Mouse (Mus musculus) neural tube, embryonic 10.5 days (tissue): ENCODE measurements around the gene Acvr2b.

Source experiments
- DNase-seq: peaks from one replicate; pipeline ENCODE4 v3.0.0-alpha.2; 2017; ENCODE audit warnings: low spot score; ENCODE audit errors: extremely low spot score

Gene Acvr2b

DNA sequence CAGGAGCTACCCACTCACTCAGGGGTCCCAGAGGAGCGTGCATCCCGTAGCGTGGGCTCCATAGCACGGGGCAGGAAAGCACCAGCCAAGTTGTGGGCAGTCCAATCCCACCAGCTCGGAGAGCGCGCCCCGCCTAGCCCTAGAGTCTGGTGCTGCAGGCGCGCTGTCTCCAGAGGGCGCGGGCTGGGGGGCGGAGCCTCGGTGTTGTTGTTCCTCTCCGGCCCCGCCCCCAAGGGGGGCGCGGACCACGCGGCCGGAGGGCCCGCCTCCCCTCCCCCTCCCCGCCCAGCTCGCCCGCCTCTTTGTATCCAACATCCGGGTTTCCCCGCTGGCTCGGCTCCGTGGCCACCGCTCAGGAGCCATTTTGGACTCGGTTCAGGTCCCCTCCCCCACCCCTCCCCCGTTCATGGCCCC lies at the start of gene Acvr2b:
Gene Acvr2b, plus strand, starts transcription at position 318 of the 414 bp plus-strand sequence.
- peak; percentile 98 for DNase-seq

DNA sequence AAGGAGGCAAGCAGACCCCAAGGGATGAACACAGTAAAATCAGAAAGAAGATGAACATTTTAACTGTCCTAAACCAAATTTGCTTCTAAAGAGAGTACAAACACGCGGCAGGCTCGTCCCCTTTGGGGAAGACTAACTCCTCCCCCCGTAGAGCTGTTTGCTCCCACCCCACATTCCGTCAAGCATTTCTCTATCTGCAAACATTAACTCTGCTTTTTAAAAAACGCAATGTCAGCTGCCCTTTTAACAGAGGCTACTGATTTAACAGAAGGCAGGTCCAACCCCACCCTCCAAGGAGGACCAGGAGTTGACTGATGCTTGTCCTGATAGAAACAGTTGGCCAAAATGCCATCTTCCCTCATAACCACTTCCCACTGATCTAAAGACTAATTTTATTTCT lies 48.0 kb upstream of the Acvr2b start:
- DNase-seq, result no peak

DNA sequence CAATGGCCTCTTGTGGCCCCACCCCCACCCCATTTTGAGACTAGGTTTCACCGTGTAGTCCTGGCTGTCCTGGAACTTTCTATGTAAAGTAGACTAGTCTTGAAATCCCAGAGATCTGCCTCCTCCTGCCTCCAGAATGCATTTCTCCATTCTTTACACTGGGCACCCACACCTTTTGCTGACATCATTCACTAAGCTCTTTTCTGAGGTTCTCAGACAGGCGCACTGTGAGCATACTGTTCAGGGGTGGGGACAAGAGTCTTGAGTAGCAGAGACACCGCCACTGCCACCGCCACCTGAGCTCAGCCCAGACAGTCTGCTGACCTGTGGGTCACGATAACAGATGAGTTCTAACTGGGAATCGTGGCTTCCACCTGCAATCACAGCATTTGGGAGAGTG lies 46.0 kb upstream of the Acvr2b start:
- DNase-seq, result no peak

DNA sequence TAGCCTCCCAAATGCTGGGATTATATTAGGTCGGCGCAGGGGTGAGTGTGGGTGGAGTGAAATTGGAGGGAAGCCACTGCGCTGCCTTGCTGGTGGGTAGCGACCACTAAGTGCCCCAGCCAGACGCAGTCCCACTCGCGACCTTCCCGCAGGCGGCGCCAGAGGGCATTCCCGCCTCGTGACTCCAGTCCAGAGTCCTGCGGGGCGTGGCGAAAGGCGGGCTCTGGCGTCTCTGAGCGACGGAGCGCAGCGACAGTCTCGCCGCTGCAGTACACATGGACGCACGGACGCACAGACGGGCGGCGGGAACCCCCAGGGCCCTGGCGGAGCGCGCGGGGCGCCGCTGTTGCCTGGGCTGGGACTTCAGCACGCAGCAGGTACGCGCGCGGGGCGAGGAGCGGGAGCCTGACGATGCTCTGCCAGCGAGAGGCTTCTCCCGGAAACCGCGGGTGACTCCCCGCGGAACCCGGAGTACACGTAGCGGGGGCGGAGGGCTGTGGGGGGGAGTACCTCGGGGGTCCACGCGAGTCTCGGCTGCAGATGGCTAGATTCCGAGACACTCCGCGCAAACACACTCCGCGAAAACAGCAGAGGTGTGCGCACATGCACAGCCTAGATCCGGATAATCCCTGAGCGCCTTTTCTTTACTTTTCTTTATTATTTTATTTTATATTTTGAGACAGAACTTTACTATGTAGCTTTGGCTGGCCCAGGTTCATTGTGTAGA lies 44.4 kb upstream of the Acvr2b start, which contains the start of gene Xylb:
Gene Xylb, plus strand, starts transcription at position 51 of the 727 bp plus-strand sequence.
- DNase-seq, result peak; percentile 91

DNA sequence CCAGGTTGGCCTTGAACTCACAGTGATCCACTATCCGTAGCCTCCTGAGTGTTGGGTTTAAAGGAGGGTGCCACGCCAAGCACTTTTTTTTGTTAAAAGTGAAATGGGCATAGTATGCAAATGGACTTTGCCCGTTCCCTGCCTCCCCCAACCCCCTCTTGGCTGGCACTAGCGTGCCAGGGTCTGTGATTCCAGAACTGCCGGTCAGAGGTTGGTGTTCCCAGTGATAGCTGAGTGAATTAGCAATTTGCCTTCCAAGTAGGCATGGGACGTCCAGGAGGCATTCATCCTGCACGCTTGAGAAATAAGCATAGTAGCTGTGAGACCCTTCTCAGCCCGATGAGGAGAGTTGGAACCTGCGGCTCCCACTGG lies 43.9 kb upstream of the Acvr2b start:
- DNase-seq, result no peak

DNA sequence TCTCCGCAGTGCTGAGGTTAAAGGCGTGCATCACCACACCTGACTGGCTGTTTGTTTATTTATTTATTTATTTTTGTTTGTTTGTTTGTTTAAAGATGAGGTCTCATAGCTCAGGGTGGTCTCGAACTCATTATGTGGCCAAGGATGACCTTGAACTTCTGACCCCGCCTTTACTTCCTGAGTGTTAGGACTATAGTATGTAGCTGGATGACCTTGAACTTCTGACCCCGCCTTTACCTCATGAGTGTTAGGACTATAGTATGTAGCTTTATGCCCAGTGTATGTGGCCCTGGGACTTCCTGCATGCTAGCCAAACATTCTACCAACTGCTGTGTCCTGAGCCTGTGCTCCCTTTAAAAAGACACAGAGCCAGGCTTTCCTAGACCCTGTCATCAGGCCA lies 40.5 kb upstream of the Acvr2b start:
- no peak for DNase-seq

DNA sequence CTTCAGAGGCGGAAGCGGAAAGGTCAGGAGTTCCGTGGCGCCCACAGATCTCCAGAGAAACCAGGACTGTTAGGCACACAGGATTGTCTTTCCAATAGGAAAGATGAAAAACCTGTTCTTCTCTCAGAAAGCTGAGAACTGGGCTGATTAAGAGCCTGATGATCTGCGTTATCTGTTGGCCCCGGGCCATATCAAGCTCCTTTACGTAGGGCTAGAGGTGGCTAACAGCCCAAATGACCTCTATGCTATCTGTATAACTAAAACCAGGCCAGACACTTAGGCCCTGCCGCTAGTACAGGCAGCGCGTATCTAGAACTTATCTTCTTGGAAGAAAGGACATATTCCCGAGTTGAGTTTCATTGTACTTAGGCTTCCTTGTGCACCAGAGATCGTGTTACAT lies 38.7 kb upstream of the Acvr2b start:
- no peak for DNase-seq

DNA sequence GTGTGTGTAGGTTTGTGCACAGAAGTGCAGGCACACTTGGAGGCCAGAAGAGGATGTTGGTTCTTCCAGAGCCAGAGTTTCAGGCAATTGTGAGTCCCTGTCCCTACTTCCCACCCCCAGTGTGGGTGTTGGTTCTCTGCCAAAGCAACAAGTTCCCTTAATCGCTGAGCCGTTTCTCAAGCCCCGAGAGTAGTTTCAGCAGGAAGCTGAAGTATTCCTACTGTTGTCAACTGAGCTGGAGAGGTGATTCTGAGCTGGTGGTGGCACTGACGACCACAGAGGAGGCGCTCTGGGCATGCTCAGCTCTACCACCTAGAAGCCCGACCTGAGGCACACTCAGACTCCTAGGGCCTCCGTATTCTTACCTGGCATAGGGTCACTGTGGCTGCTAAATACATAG lies 36.6 kb upstream of the Acvr2b start, which contains the start of gene Slc22a14:
Gene Slc22a14, minus strand, starts transcription at position 270 of the 400 bp plus-strand sequence.
- no peak for DNase-seq

DNA sequence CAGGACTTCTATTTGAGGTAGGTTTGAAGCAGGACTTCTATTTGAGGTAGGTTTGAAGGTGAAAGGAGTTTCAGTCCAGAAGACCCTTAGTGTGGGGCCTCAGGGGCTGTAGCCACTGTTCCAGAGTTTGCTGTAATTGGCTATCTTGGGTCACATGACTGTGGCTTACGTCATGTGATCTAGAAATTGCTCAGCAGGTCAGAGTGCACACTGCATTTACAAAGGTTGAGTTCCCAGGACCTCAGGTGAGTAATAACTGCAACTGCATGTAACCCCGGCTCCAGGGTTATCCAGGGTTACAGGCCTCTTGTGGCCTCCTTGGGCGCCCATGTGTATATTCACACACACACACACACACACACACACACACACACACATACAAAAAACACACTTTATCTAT lies 33.6 kb upstream of the Acvr2b start:
- DNase-seq, result no peak

DNA sequence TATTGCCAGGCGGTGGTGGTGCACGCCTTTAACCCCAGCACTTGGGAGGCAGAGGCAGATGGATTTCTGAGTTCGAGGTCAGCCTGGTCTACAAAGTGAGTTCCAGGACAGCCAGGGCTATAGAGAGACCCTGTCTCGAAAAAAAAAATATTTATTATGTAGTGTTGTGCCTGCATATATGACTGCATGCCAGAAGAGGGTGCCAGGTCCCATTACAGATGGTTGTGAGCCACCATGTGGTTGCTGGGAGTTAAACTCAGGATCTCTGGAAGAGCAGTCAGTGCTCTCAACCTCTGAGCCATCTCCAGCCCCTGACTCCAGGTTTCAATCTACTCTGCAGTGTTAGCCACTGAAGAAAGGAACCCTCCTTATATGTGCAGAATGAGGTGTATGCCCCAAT lies 31.1 kb upstream of the Acvr2b start:
- DNase-seq, result peak; percentile 18

DNA sequence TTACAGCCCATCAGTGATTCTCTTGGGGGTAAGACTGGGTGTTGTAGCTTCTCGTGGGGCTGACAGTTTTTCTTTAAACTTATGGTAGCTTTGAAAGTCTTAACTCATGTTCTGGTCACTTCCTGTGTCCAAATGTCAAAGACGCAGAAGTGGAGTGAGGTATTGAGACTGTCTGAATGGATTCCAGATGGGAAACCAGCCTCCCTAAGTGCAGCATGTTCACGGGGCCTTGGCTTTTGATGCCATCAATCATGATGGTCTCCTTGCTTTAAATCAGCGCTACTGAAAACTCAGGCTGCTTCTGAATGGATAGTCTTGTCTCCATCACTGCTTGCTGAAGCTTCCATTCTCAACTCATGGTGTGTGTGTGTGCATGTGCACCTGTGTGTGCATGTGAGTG lies 30.7 kb upstream of the Acvr2b start:
- peak; percentile 35 for DNase-seq

DNA sequence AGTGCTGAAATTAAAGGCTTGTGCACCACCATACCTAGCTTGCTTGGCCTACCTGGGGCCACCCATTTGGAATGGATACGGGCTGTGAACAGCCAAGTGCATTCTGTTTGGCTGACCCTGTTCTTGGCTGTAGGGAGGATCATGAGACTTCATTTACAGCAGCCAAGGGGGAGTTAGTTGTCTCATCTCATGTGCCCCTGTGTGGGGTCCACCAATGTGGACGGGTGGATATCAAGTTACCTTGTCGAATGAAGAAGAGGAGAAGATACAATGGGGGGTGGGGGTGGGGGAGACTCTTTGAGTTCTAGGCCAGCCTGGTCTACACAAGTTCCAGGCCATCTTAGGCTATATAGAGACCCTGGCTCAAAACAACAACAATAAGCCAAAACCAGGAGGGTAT lies 26.9 kb upstream of the Acvr2b start:
- no peak for DNase-seq

DNA sequence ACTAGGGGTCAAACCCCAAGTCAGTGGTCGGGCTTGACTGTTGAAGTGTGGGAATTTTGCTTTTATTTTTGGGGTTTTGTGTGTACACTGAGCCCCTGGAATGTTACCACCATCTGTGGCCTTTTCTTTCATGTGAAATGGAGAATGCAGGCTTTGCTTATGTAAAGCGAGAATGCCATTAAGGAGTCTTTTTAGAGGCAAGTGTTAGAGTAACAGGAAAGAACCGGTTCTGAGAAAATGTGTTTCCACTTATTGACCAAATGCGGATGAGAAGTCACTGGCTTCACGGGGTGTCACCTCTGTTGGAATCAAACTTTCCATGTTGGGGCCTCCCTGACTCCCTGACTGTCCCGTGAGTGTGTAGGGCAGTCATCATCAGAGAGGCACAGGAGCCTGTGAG lies 26.4 kb upstream of the Acvr2b start:
- no peak for DNase-seq

DNA sequence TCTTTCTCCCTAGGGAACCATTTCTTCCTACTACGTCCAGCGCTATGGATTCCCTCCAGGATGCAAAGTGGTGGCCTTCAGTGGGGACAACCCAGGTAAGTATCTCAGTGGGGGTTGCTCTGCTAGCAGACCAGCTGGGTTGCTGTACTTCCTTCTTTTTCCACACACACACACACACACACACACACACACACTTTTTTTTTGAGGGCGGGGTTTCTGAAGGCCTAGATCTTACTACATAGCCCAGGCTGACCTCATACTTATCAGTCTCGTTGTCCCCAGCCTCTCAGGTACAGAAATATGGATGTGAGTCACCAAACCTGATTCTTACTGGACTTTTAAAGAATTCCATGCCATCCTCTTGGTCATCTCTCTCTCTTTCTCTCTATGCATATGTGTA lies 23.7 kb upstream of the Acvr2b start:
- no peak for DNase-seq

DNA sequence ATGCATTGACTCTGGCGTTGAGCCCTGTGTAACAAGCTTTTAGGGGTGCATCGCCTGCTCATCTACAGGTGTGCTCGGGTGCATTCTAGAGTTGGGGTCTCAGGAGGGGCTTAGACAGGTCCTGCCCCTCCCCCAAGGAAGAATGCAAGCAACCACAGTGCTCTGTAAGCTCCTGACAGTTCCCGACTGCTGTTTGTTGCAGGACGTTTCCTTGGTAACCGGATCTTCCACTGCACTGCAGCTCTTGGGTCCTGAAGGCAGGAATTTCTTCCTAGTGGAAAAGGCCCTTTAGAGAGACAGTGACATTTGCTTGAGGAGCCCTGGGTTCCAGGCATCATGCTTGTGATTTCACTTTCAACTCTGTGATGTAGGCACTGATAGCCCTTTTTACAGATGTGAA lies 19.3 kb upstream of the Acvr2b start:
- DNase-seq, result no peak

DNA sequence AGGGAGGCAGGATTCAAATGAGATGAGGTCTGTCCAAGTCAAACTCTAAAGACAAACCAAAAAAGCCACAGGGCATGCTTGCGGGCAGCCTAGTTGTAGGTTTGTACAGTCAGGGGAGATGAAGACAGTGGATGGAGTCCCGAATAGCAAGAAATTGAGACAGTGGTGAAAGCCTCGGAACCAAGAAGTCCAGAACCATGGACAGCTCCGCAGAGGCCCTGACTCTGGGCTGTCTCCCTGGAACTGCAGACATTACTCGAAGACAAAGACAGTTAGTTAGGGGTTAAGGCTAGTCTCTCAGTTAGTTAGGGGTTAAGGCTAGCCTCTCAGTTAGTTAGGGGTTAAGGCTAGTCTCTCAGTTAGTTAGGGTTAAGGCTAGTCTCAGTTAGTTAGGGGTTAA lies 13.0 kb upstream of the Acvr2b start:
- peak; percentile 33 for DNase-seq

DNA sequence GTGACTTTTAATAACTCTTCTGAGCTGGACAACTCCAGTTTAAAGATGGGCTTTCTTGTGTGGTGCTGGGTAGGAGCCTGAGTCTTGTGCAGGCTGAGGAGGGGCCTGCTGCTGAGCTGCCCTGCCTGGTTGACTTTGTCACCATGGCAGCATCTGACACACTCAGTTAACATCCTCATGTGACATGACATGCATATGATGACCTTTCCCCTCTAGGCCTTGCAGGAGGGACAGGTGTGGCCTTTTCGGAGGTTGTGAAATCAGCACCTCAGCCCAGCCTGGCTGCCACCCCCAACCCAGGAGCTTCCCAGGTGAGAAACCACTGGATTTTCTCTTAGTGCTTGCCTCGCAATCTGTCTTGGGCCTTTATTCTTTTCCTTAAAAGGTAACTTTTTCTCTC lies 11.7 kb upstream of the Acvr2b start:
- DNase-seq, result no peak

DNA sequence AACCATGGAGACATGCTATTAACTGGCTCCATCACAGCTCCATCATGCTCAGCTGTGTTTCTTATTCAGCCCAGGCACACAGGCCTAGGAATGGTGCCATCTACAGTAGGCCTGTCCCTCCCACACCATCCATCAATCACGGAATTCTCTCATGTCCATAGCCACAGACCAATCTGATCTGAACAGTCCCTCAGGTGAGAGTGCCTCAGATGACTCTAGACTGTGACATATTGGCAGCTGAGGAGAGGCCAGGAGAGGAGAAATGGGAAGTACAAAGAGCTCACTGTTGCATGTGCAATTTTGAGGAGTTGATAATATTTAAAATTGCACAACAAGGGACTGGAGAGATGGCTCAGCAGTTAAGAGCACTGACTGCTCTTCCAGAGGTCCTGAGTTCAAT lies 7.1 kb upstream of the Acvr2b start:
- no peak for DNase-seq

DNA sequence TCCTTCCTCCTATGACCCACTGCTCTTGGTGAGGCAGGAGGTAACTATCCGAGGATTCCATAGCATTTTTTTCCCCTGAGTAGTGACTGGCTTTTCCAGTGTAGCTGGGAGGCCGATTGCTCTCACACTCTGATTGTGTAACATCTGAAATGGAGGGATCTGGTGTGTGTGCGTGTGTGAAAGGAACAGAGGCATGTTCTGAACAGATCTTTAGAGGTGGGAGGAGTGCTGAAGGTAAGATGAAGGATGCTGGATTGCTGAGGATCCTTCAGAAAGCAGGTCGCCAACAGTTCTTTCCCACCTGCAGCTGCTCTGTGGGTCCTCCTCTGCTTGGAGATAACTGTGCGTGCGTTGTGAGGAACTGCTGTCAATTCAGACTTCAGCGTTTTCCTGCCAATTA lies 567 bp upstream of the Acvr2b start:
- no peak for DNase-seq

DNA sequence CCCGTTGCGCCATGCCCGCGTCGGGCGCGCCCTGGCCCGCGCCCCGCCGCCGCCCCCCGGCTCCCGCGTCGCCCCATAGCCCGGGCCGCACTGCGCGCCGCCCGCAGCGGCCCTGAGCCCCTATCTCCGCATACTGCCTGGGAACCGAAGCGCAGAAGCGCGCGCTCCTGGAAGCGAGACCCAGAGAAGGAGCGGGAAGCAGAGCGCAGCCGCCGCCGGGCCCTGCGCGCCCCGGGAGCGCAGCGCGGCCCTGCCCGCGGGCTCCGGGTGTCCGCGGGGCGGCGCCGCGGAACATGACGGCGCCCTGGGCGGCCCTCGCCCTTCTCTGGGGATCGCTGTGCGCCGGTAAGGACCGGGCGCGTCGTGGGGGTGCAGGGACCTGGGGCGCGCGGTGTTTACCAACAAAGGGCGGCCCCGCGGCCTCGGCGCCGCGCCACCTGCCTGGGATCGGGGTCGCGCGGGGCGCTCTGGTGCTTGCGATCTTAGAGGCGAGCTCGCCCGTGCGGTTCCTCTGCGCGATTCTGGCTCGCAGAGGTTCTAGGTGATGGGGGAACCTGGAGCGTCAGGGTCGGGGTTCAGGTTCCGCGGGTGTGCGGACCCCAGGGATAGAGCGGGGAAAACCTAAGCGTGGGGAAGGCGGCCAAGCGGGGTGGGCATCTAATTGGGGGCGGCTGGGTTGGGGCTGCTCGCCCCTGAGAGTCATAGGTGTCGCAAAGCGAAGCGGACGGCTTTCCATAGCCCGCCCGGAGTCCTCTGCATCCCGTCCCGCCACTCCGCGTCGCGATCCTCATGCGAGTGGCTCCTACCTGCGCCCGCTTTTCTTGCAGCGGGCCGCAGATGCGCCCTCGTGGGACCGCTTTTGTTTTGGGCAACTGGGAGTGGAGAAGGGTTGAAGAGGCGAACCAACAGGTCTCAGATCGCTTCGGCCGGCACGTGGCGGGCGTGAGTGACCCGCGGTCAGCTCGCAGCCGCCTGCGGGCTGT lies 626 bp downstream of the Acvr2b start:
- DNase-seq, result peak; percentile 74

DNA sequence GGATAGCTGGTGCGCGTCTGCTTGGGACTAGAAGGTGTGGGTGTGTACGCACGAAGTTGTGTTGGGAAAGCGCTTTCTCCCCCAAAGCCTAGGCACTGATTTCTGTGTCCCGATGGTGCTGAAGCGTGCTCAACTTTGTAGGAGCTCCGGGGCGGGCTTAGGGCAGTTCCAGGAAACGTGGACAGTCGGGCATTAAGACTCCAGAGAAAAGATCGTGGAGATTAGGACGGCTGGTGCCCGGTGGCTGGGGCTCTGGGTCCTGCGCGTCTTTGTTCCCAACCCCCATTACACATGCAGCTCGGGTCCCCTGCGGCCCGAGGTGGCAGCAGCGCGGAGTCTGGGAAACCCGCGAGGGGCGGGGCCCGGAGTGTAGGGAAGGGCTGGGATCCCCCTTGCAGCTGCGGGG lies 1.3 kb downstream of the Acvr2b start:
- peak; percentile 78 for DNase-seq

DNA sequence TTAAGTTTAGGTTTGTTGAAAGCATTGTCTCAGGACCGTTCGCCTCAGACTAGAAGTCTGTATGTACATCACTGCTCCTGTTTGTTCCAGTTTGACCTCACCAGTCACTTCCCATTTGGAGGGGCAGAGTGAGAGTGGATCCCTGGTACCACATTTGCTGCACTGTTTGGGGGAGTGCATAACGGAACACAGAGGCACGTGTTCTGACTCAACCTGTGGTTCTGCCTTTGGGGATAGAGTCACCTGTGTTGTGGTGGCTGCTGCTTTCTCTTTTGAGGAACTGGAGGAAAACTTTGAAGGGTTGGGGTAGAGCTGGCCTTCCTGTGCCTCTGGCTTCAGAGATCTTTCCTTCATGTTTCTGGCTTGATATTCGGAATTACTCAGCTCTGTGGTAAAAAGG lies 2.2 kb downstream of the Acvr2b start:
- no peak for DNase-seq
